Mouse (Mus musculus) A20 (cell line): Measurements from ENCODE around the gene Kmt2d.
"Not testable (repeated sequence)": the region's sequence is repeated elsewhere in the genome, so short reads cannot be mapped to it uniquely, and the experiment has no call there.

Experiments
- DNase-seq: peaks from one replicate; pipeline ENCODE4 v3.0.0-alpha.2; 2011; ENCODE audit warnings: low read depth, low spot score

The Kmt2d gene

GRCm38 (mm10) chr15:98871070-98871915 lies at the start of gene Kmt2d:
Kmt2d (minus strand) TSS chr15:98871204.
- peak; percentile 49 for DNase-seq

GRCm38 (mm10) chr15:98918499-98918895 lies 47.5 kb upstream of the Kmt2d start:
- not testable (repeated sequence) for DNase-seq

- DNase-seq: peak; percentile 100
Observed at GRCm38 (mm10) chr15:98917538-98918498, 46.8 kb upstream of the Kmt2d start, which contains the start of gene Lmbr1l. Lmbr1l (minus strand) TSS chr15:98918231.

- no peak for DNase-seq
Observed at GRCm38 (mm10) chr15:98917091-98917490, 46.1 kb upstream of the Kmt2d start.

- DNase-seq: no peak
Observed at GRCm38 (mm10) chr15:98916016-98916415, 45.0 kb upstream of the Kmt2d start.

- DNase-seq: no peak
Observed at GRCm38 (mm10) chr15:98914903-98915302, 43.9 kb upstream of the Kmt2d start.

- peak; percentile 52 for DNase-seq
Observed at GRCm38 (mm10) chr15:98904692-98905091, 33.7 kb upstream of the Kmt2d start.

GRCm38 (mm10) chr15:98902600-98902999 lies 31.6 kb upstream of the Kmt2d start:
- no peak for DNase-seq

- no peak for DNase-seq
Observed at GRCm38 (mm10) chr15:98901530-98901929, 30.5 kb upstream of the Kmt2d start.

- no peak for DNase-seq
Observed at GRCm38 (mm10) chr15:98897928-98898800, 27.2 kb upstream of the Kmt2d start, which contains the start of gene Dhh. Dhh (minus strand) TSS chr15:98898540.

- DNase-seq: no peak
Observed at GRCm38 (mm10) chr15:98897495-98897894, 26.5 kb upstream of the Kmt2d start.

GRCm38 (mm10) chr15:98895635-98896589 lies 24.9 kb upstream of the Kmt2d start:
- no peak for DNase-seq

GRCm38 (mm10) chr15:98894746-98895634 lies 24.0 kb upstream of the Kmt2d start:
- no peak for DNase-seq

- peak; percentile 41 for DNase-seq
Observed at GRCm38 (mm10) chr15:98893940-98894745, 23.1 kb upstream of the Kmt2d start, which contains the start of gene Rhebl1. Rhebl1 (minus strand) TSS chr15:98894540.

GRCm38 (mm10) chr15:98893036-98893435 lies 22.0 kb upstream of the Kmt2d start:
- no peak for DNase-seq

- DNase-seq: peak; percentile 64
Observed at GRCm38 (mm10) chr15:98891907-98892606, 21.1 kb upstream of the Kmt2d start.

GRCm38 (mm10) chr15:98891198-98891742 lies 20.3 kb upstream of the Kmt2d start:
- DNase-seq: no peak
